Mouse (Mus musculus) kidney, postnatal 10 days (tissue): ENCODE data around the gene Caps2.
"Not testable (repeated sequence)": the region's sequence is repeated elsewhere in the genome, so short reads cannot be mapped to it uniquely, and the experiment has no call there.

ENCODE experiments used
- DNase-seq: peaks from one replicate; pipeline ENCODE4 v3.0.0; 2021; ENCODE audit warnings: mixed read lengths

Caps2 gene

DNA sequence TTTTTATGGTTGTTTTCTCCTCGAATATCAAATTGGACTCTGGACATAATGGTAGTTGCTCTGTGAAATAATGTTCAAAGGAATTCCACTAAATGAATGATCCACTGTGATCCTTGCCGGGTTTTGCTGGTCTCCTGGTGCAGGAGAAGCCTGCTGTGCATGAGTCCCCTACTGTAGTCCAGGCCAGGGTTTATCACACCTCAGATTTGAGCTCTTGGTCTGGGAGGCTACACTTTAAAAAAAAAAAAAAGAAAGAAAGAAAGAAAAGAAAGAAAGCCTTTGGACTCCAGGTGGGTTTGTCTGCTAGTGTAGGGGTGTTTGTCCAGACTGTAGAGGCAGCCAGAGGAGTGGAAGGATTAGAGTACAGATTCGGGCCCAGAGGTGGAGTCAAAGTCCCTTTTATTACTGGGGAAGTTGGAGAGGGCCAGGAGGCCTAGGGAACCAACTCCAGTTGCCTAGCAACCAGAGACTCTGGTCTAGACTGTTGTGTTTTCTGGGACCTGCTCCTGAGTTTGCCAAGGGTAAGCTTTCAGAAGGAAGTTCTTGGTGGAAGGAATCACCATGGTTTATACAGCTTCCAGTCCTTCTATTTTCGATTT is at the start of gene Caps2:
Caps2 (plus strand) TSS at position 454 of the 599 bp plus-strand sequence.
- DNase-seq = peak; percentile 29

DNA sequence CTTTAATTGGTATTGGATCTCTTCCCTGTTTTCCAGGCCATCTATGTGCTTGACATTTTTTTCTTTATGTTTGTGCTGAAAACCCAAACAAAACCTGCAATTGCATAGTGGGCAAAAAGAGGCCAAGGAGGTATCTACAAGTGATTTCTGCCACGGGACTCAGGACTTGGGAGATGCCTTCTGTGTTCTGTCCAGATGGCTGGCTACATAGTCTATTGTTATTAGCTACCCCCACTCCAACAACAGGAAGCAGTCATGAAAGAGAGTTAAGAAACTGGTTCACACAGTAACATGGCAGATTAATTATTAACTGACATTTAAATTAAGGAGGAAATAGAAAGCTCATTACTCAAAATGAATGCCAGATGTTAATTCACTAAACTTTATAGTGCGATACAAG is 38.3 kb upstream of the Caps2 start:
- DNase-seq = not testable (repeated sequence)

DNA sequence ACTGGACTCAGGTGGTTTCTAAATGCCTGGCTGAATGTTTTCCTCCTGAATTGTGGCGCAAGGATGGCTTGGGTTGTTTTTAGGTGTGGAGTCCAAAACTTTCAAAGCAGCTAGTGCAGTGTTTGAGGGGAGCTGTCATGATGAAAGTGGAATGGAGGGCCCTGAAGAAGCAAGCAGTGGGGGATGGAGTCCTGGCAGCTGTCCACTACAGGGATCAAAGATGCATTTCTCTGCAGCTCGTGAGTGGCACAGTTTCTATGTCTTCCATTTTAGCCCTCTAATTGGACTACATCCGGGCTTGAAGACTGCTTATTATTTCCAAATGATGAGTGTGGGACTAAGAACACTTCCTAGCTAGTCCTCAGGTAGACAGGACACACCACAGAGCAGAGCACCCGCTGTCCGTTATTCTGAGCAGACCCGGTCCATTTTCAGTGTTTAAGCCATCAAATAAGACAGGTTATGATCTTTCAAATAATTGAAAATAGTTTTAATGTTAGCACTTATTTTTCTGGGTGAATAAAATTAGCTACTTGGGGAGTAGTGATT is 35.7 kb upstream of the Caps2 start:
- not testable (repeated sequence) for DNase-seq

DNA sequence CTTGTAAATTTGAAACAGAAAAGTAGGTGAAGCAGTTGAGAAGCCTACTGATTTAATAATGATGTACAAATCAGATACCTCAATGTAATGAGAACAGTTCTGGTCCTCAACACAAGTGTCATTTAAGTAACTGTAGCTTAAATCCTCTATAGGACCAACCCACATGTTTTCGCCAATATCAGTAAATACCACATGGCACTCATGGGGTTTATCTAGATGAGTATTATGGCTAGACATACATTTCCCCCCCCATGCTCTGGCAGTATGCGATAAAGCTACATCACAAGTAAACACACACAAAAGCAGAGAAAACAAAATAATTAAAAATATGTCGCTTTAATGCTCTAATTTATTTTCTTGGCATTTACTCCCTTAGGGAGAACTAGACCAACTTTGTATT is 31.2 kb upstream of the Caps2 start:
- DNase-seq = no peak

DNA sequence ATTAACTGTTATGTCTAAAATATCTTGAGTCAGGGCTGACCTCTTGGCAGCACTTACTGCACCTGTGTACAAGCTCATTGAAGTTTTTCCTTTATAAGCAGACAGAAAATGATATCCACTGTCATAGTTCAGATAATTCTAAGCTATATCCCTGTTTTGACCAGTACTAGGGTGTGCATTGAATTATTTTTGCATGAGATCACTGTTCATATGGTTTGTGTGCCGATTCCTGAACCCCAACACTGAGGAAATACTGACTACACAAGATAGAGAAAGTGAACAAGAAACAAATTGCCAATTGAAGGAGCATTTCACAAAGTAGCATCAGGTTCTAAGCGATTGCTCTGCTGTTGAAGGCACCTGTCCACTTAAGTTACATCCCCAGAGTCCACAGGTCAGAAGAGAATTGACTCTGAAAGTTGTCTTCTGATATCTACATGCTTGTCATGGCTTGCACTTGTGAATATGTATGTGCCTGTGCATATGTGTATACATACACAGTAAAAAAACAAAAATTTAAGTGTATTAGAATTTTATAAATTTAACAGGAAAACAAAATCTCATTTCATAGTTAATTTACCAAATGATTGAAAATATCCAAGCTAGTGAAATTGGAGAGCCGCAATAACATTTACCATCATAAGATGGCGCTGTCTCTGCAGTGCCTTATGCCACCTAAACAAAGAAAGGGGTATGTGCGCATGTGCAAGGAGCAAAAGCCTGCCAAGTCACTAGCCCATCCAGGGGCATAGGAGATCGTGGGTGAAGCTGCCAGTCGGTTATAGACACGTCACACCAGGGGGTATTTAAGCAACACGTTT is 25.2 kb upstream of the Caps2 start:
- peak; percentile 46 for DNase-seq

DNA sequence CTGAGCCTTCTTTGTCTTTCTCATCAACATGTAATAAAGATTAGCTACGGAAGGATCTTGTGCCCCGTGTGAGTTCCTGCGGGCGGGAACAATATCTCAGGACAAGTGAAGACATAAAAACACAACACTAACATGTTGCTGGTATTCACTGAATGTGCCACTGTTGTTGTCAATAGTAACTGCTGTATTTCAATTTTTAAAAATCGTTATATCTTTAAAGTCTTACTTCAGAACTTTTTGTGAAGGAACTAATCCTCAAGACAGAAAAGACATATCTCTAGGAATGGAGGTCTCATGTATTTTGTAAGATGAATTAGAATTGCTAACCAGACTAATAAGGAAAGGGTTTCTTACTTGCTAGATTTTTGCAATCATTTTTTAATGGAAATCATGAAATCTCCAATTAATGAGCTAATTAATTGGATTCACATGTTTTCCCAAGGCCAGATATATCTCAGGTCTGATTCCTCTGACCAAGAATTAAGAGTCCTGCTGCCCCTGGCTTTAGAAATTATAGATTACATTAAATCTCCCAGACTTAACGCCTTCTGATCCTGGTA is 24.5 kb upstream of the Caps2 start:
- no peak for DNase-seq

DNA sequence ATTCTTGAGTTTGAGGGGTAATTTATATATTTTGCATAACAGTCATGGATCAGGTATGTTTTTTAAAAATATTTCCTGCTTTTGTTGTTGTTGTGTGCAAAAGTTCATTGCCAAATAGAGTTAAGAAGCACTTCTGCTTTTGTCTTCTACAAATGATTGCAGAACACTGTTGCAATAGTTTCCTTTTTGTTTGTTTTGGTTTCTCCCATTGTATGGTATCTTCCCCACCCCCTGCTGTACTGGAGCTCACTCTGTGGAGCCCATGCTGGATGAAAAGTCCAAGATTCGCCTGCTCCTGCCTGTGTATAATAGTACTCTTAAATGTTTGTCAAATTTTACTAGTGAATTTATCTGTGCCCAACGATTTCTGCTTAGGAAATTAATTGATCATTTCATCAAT is 23.6 kb upstream of the Caps2 start:
- no peak for DNase-seq

DNA sequence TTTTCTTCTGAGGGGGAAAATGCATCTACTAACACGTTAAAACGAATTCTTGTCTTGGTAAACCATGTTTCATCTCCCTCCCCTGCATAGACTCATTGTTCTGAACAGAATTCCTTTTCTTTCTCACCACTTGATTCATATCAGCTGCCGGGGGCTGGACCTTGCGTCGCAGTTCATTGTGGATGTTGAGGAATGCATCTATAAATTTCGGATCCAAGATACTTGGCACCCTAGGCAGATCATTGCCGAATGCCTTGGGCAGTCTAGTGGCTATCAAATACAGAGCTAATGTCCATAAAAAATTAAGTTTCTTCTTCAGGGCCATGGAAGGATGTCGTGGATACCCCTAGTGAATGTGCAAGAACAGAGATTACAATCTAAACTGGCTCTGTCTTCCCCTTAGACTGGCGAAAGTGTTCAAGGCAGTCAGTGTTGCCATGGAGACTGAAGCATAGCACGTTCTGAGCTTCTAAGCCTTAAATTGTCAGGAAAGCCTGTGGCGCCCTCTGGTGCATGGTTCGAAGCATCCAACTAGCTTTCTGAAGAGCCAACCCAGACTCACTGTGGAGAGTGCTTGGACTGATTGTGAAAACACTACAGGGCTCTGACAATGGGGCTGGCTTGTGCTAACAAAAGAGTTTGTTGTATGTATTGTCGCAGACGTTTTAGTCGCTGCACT is 3.4 kb upstream of the Caps2 start, which contains the start of gene Glipr1l3:
Glipr1l3 (minus strand) TSS at position 446 of the 679 bp plus-strand sequence.
- peak; percentile 88 for DNase-seq

DNA sequence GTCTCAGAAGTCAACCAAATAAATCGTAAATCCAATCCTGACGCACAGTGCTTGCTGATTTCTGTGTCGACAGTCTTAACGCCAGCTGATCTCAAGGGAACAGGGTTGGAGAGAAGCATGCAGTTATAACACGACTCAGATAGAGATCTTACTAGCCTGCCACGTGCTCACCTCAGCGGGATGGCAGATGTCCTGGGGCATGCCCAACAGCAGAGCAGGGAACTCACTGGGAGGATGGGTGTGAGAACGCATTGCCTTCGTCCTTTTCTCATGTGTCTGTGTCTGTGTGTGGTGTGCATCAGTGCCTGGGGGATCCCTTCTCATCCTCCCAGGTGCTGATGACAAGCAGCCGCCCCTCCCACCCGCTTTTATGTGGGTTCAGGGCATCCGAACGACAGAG is 13.6 kb downstream of the Caps2 start:
- DNase-seq = not testable (repeated sequence)

DNA sequence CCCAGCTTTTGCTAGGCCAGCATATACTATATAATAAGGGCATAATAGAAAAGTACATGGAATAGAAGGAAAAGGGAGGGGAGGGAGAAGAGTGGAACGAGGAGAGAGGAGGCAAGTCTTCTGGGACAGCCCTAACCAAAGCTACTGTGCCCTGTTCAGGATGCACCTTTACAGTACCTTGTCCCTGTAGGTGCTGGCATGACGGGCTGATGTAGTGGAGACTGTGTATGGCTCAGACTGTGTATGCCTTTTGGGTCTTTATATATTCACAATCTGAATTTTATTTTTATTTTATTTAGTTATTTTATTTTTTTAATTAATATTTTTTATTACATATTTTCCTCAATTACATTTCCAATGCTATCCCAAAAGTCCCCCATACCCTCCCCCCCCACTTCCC is 30.5 kb downstream of the Caps2 start:
- DNase-seq = not testable (repeated sequence)

DNA sequence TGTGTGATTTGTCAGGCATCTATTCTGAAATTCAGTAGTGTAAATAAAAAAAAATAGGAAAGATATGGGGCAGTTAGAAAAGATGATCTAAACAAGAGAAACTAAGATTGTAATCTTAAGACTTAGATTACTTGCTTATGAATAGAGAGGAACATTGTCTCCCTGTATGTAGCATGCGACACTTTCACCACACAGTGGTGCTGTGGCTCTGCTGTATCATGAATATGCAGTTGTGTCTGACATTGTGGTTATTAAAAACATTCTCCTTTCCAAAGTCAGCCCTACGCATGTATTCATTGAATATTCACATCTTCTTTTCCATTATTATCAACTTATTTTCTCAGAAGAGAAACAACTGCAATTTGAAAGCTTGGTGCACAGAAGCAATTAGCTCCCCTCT is 40.0 kb downstream of the Caps2 start:
- peak; percentile 50 for DNase-seq

DNA sequence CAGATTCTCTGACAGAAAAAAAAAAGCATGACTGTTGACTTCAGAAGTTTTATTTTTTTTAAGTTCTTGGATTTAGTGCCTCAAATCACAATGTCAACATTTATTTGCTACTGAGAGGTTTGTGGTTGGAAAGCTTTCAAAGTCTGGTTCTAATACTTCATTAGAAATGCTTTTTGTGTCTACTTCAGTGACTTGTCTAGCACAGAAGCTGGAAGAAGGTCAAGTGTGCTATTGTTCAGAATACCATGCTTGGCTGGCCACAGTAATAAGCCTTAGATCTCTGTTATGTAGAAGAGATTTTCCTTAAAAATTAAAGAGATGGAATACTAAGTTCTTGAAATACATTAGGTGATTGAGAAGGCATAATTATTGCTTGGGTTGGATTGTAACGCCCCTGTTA is 63.7 kb downstream of the Caps2 start:
- no peak for DNase-seq

DNA sequence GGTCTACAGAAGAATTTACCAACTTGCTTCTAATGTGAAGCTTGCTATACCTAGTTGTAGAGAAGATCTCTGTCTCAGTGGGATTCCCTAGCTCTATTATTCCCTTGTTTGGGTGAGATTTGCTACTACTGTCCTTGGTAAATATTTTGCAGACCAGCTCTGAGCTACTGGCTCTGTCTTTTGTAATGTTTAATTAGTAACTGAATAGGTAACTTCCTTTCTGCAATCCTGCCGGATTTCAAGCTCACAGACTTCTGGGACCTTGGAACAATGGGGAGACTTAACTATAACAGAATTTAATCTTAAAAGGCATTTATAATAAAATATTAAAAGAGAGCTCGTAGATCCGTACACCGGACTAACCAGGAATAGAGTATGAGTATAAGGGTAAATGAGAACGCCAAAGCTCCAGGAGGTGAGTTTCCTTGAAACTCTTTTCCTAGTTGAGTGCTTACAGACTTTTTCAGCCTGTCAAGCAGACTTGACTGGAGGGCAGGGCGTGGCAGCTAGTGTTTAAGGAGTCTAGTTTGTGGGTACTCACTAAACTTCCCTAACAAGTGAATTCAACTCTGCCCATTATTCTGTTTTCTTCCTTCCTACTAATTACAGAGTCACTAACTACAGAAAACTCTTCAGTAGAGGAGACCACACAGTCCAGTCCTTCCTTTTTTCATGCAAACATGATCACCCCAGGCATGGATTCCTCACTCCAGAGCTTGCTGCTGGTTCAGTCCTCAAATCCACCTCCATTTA is 65.8 kb downstream of the Caps2 start:
- DNase-seq = peak; percentile 22

DNA sequence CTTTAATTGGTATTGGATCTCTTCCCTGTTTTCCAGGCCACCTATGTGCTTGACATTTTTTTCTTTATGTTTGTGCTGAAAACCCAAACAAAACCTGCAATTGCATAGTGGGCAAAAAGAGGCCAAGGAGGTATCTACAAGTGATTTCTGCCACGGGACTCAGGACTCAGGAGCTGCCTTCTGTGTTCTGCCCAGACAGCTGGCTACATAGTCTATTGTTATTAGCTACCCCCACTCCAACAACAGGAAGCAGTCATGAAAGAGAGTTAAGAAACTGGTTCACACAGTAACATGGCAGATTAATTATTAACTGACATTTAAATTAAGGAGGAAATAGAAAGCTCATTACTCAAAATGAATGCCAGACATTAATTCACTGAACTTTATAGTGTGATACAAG is 69.3 kb downstream of the Caps2 start:
- not testable (repeated sequence) for DNase-seq

DNA sequence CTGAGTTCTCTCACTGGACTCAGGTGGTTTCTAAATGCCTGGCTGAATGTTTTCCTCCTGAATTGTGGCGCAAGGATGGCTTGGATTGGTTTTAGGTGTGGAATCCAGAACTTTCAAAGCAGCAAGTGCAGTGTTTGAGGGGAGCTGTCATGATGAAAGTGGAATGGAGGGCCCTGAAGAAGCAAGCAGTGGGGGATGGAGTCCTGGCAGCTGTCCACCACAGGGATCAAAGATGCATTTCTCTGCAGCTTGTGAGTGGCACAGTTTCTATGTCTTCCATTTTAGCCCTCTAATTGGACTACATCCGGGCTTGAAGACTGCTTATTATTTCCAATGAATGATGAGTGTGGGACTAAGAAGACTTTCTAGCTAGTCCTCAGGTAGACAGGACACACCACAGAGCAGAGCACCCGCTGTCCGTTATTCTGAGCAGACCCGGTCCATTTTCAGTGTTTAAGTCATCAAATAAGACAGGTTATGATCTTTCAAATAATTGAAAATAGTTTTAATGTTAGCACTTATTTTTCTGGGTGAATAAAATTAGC is 72.0 kb downstream of the Caps2 start:
- peak; percentile 8 for DNase-seq

DNA sequence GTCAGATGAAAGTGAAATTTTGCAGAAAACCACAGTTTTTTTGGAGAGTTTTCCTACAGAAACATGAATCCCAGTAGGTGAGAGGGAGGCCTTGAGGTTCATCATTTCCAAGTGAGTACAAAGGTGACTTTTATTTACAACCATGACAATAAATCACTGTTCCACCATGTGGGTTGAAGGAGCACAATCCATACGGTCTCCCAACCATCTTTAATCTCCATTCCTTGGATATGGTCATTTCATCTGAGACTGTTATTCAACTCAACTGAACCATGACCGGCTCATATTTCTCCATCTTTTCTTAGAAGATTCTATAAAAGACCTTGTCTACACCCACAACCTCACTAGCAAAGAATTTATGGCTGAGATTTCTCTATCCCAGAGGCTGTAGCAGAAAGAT is 84.9 kb downstream of the Caps2 start:
- DNase-seq = no peak

DNA sequence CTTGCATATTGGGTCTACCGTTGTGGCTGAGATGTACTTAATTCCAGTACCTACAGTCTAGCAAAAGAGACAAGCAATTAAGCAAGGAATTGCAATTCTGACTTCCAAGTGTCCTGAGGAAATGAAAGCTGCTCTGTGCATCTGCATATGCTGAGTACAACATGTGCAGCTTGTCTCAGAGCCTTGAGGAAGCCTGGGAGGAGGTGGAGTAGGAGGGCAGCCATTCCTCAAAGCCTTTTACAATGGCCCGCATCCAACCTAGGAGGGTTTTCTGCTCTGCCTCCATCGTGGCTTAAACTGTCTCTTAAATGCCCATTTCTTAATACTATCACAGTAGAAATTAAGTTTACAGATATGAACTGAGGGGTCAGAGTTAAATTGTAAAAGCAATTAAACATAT is 100.0 kb downstream of the Caps2 start:
- no peak for DNase-seq
